Mouse (Mus musculus): Measurements from ENCODE around the gene Golga7b. TPM values are rescaled to one million over a fixed set of nuclear protein-coding genes. Genes with fewer than 3 reads are reported as not detected.

Golga7b gene
- polyA plus RNA-seq, 1 experiment from 2014 or later = 0.30 TPM

- Histone ChIP-seq H3K4me3 (no peak overlapping the region), H3K36me3 (no peaks in the 10 kb centered on the region), H3K9me3 (replicated peaks) (no peaks in the 10 kb centered on the region), H3K9ac (no peak overlapping the region), H3K4me2 (no peak overlapping the region), H3K27ac (no peak overlapping the region), H3K4me1 (replicated peaks) (no peaks in the 10 kb centered on the region), H3K27me3 (peaks cover 3% of the 10 kb centered on the region; the same call in 1 of the 2 replicates)
- no peak for ATAC-seq (replicated peaks; ENCODE audit: insufficient number of reproducible peaks, insufficient read depth, low FRiP score, low read depth)
- WGBS = 11% methylated on average over 2 of the region's 2 CpGs
Measured at GRCm38 (mm10) chr19:42217374-42217763, 30.0 kb upstream of the Golga7b start.

- no peak overlapping the region for H3K9ac ChIP-seq
- no peaks in the 10 kb centered on the region for H3K4me1 ChIP-seq (replicated peaks)
- no peak overlapping the region for H3K4me2 ChIP-seq
- H3K27ac ChIP-seq = no peak overlapping the region
- ATAC-seq (replicated peaks; ENCODE audit: insufficient number of reproducible peaks, insufficient read depth, low FRiP score, low read depth) = no peak
- H3K27me3 ChIP-seq = no peaks in the 10 kb centered on the region
- H3K4me3 ChIP-seq = no peak overlapping the region
- H3K36me3 ChIP-seq = no peaks in the 10 kb centered on the region
- 73% methylated on average over 10 of the region's 10 CpGs for WGBS
- no peaks in the 10 kb centered on the region for H3K9me3 ChIP-seq (replicated peaks)
Measured at GRCm38 (mm10) chr19:42226451-42226850, 20.9 kb upstream of the Golga7b start.

- Histone ChIP-seq H3K27me3 (no peaks in the 10 kb centered on the region), H3K4me2 (no peak overlapping the region), H3K4me1 (replicated peaks) (no peaks in the 10 kb centered on the region), H3K9me3 (replicated peaks) (no peaks in the 10 kb centered on the region), H3K4me3 (no peak overlapping the region), H3K36me3 (no peaks in the 10 kb centered on the region), H3K27ac (no peak overlapping the region), H3K9ac (no peak overlapping the region)
- WGBS = 76% methylated on average over 17 of the region's 17 CpGs
- ATAC-seq (replicated peaks; ENCODE audit: insufficient number of reproducible peaks, insufficient read depth, low FRiP score, low read depth) = no peak
Measured at GRCm38 (mm10) chr19:42229499-42230287, 17.7 kb upstream of the Golga7b start.

- H3K9ac ChIP-seq = no peak overlapping the region
- no peaks in the 10 kb centered on the region for H3K9me3 ChIP-seq (replicated peaks)
- no peaks in the 10 kb centered on the region for H3K4me1 ChIP-seq (replicated peaks)
- H3K4me2 ChIP-seq = no peak overlapping the region
- H3K27ac ChIP-seq = no peak overlapping the region
- WGBS = 58% methylated on average over 5 of the region's 5 CpGs
- no peaks in the 10 kb centered on the region for H3K27me3 ChIP-seq
- H3K4me3 ChIP-seq = no peak overlapping the region
- ATAC-seq (replicated peaks; ENCODE audit: insufficient number of reproducible peaks, insufficient read depth, low FRiP score, low read depth) = no peak
- no peaks in the 10 kb centered on the region for H3K36me3 ChIP-seq
Measured at GRCm38 (mm10) chr19:42230288-42230568, 17.1 kb upstream of the Golga7b start.

GRCm38 (mm10) chr19:42230986-42231385, 16.4 kb upstream of the Golga7b start:
- ATAC-seq (replicated peaks; ENCODE audit: insufficient number of reproducible peaks, insufficient read depth, low FRiP score, low read depth) = no peak
- Histone ChIP-seq H3K9me3 (replicated peaks) (no peaks in the 10 kb centered on the region), H3K4me3 (no peak overlapping the region), H3K4me2 (no peak overlapping the region), H3K36me3 (no peaks in the 10 kb centered on the region), H3K27me3 (no peaks in the 10 kb centered on the region), H3K9ac (no peak overlapping the region), H3K27ac (no peak overlapping the region), H3K4me1 (replicated peaks) (no peaks in the 10 kb centered on the region)
- 86% methylated on average over 13 of the region's 13 CpGs for WGBS

- Histone ChIP-seq H3K4me2 (peak overlapping the region; percentile 51), H3K4me3 (0 out of 2 replicates have a peak overlapping the region, but pooled peaks have one; percentile 15), H3K27me3 (no peaks in the 10 kb centered on the region), H3K9me3 (replicated peaks) (no peaks in the 10 kb centered on the region), H3K4me1 (replicated peaks) (peaks cover 22% of the 10 kb centered on the region), H3K27ac (peak overlapping the region; percentile 95), H3K36me3 (no peaks in the 10 kb centered on the region), H3K9ac (no peak overlapping the region)
- peak; percentile 67 for ATAC-seq (replicated peaks; ENCODE audit: insufficient number of reproducible peaks, insufficient read depth, low FRiP score, low read depth)
- 26% methylated on average over 4 of the region's 4 CpGs for WGBS
Measured at GRCm38 (mm10) chr19:42237602-42238340, 9.6 kb upstream of the Golga7b start.

- H3K4me3 ChIP-seq = 0 out of 2 replicates have a peak overlapping the region, but pooled peaks have one; percentile 15
- no peak overlapping the region for H3K9ac ChIP-seq
- 25% methylated on average over 7 of the region's 7 CpGs for WGBS
- peaks cover 22% of the 10 kb centered on the region for H3K4me1 ChIP-seq (replicated peaks)
- peak; percentile 84 for ATAC-seq (replicated peaks; ENCODE audit: insufficient number of reproducible peaks, insufficient read depth, low FRiP score, low read depth)
- no peaks in the 10 kb centered on the region for H3K9me3 ChIP-seq (replicated peaks)
- no peaks in the 10 kb centered on the region for H3K36me3 ChIP-seq
- peak overlapping the region; percentile 51 for H3K4me2 ChIP-seq
- H3K27ac ChIP-seq = peak overlapping the region; percentile 95
- no peaks in the 10 kb centered on the region for H3K27me3 ChIP-seq
Measured at GRCm38 (mm10) chr19:42238341-42238715, 9.0 kb upstream of the Golga7b start.

- 38% methylated on average over 8 of the region's 8 CpGs for WGBS
- H3K4me3 ChIP-seq = no peak overlapping the region
- H3K4me2 ChIP-seq = no peak overlapping the region
- no peaks in the 10 kb centered on the region for H3K9me3 ChIP-seq (replicated peaks)
- H3K9ac ChIP-seq = no peak overlapping the region
- H3K4me1 ChIP-seq (replicated peaks) = peaks cover 22% of the 10 kb centered on the region
- no peak overlapping the region for H3K27ac ChIP-seq
- ATAC-seq (replicated peaks; ENCODE audit: insufficient number of reproducible peaks, insufficient read depth, low FRiP score, low read depth) = no peak
- H3K27me3 ChIP-seq = no peaks in the 10 kb centered on the region
- H3K36me3 ChIP-seq = no peaks in the 10 kb centered on the region
Measured at GRCm38 (mm10) chr19:42240881-42241280, 6.5 kb upstream of the Golga7b start.

GRCm38 (mm10) chr19:42243401-42243800, 4.0 kb upstream of the Golga7b start:
- Histone ChIP-seq H3K4me1 (replicated peaks) (peaks cover 14% of the 10 kb centered on the region), H3K4me3 (no peak overlapping the region), H3K4me2 (no peak overlapping the region), H3K9ac (no peak overlapping the region), H3K27me3 (no peaks in the 10 kb centered on the region), H3K9me3 (replicated peaks) (no peaks in the 10 kb centered on the region), H3K36me3 (no peaks in the 10 kb centered on the region), H3K27ac (no peak overlapping the region)
- 36% methylated on average over 3 of the region's 3 CpGs for WGBS
- no peak for ATAC-seq (replicated peaks; ENCODE audit: insufficient number of reproducible peaks, insufficient read depth, low FRiP score, low read depth)

- WGBS = 39% methylated on average over 5 of the region's 5 CpGs
- Histone ChIP-seq H3K9me3 (replicated peaks) (no peaks in the 10 kb centered on the region), H3K4me1 (replicated peaks) (no peaks in the 10 kb centered on the region)
Measured at GRCm38 (mm10) chr19:42246626-42247025, 748 bp upstream of the Golga7b start.

GRCm38 (mm10) chr19:42249976-42250914, 2.9 kb downstream of the Golga7b start:
- Histone ChIP-seq H3K27me3 (peaks cover 19% of the 10 kb centered on the region), H3K4me1 (replicated peaks) (peaks cover under 1% of the 10 kb centered on the region; the same call in 1 of the 2 replicates), H3K9me3 (replicated peaks) (no peaks in the 10 kb centered on the region), H3K4me3 (no peak overlapping the region), H3K27ac (no peak overlapping the region), H3K9ac (no peak overlapping the region), H3K4me2 (no peak overlapping the region), H3K36me3 (no peaks in the 10 kb centered on the region)
- ATAC-seq (replicated peaks; ENCODE audit: insufficient number of reproducible peaks, insufficient read depth, low FRiP score, low read depth) = no peak
- 68% methylated on average over 11 of the region's 11 CpGs for WGBS

More at GRCm38 (mm10) chr19:42246626-42247025, 748 bp upstream of the Golga7b start:
- ATAC-seq (replicated peaks; ENCODE audit: insufficient number of reproducible peaks, insufficient read depth, low FRiP score, low read depth) = no peak
- Histone ChIP-seq H3K27ac (no peak overlapping the region), H3K4me2 (no peak overlapping the region), H3K27me3 (no peaks in the 10 kb centered on the region; the same call in 1 of the 2 replicates), H3K36me3 (no peaks in the 10 kb centered on the region), H3K9ac (no peak overlapping the region), H3K4me3 (no peak overlapping the region)
